Mouse (Mus musculus) ovary, postnatal 36 days (tissue): ENCODE measurements around the gene Stpg4.

Experiments used
- DNase-seq: peaks from one replicate; pipeline ENCODE4 v3.0.0; 2022; ENCODE audit warnings: low spot score, mixed read lengths

Gene Stpg4

GRCm38 (mm10) chr17:87378354-87379159 lies 49.0 kb downstream of the Stpg4 start:
- no peak for DNase-seq

GRCm38 (mm10) chr17:87377536-87377935 lies 50.0 kb downstream of the Stpg4 start:
- no peak for DNase-seq

- no peak for DNase-seq
These were observed 50.6 kb downstream of the Stpg4 start for GRCm38 (mm10) chr17:87376831-87377471.

GRCm38 (mm10) chr17:87375941-87376511 lies 51.5 kb downstream of the Stpg4 start:
- DNase-seq = no peak

GRCm38 (mm10) chr17:87373327-87373726 lies 54.2 kb downstream of the Stpg4 start:
- DNase-seq = no peak

- DNase-seq = no peak
These were observed 55.4 kb downstream of the Stpg4 start for GRCm38 (mm10) chr17:87372189-87372588.

GRCm38 (mm10) chr17:87369270-87369759 lies 58.2 kb downstream of the Stpg4 start:
- no peak for DNase-seq

- no peak for DNase-seq
These were observed 59.1 kb downstream of the Stpg4 start for GRCm38 (mm10) chr17:87368481-87368880.

GRCm38 (mm10) chr17:87367640-87368039 lies 59.9 kb downstream of the Stpg4 start:
- peak; percentile 55 for DNase-seq

GRCm38 (mm10) chr17:87367228-87367627 lies 60.3 kb downstream of the Stpg4 start:
- no peak for DNase-seq

GRCm38 (mm10) chr17:87366520-87366919 lies 61.0 kb downstream of the Stpg4 start:
- no peak for DNase-seq

- no peak for DNase-seq
These were observed 62.3 kb downstream of the Stpg4 start for GRCm38 (mm10) chr17:87365268-87365667.

GRCm38 (mm10) chr17:87364108-87364507 lies 63.4 kb downstream of the Stpg4 start:
- DNase-seq = no peak

- DNase-seq = no peak
These were observed 66.4 kb downstream of the Stpg4 start for GRCm38 (mm10) chr17:87361132-87361531.

GRCm38 (mm10) chr17:87357506-87357905 lies 70.0 kb downstream of the Stpg4 start:
- DNase-seq = no peak

GRCm38 (mm10) chr17:87356261-87356660 lies 71.3 kb downstream of the Stpg4 start:
- DNase-seq = no peak

GRCm38 (mm10) chr17:87355456-87355855 lies 72.1 kb downstream of the Stpg4 start:
- no peak for DNase-seq

GRCm38 (mm10) chr17:87353745-87354320 lies 73.7 kb downstream of the Stpg4 start:
- no peak for DNase-seq

- no peak for DNase-seq
These were observed 74.7 kb downstream of the Stpg4 start for GRCm38 (mm10) chr17:87352898-87353225.

GRCm38 (mm10) chr17:87352106-87352897 lies 75.2 kb downstream of the Stpg4 start:
- no peak for DNase-seq

GRCm38 (mm10) chr17:87351241-87352105 lies 76.1 kb downstream of the Stpg4 start:
- DNase-seq = no peak
